Mouse (Mus musculus): ENCODE measurements around the gene Itpr3.
A peak's percentile ranks its signal among the peaks of the same experiment; 100 is the strongest.

Itpr3 gene

GRCm38 (mm10) chr17:27038335-27039050 is 18.6 kb upstream of the Itpr3 start:
- peak; percentile 66 to 73 for DNase-seq (ENCODE audit: low spot score in 2 of 2)

- no peak for DNase-seq (ENCODE audit: low spot score in 2 of 2)
These were observed 17.5 kb upstream of the Itpr3 start for GRCm38 (mm10) chr17:27039432-27040102.

GRCm38 (mm10) chr17:27040304-27041045 is 16.6 kb upstream of the Itpr3 start:
- DNase-seq (ENCODE audit: low spot score in 2 of 2): no peak

DNA sequence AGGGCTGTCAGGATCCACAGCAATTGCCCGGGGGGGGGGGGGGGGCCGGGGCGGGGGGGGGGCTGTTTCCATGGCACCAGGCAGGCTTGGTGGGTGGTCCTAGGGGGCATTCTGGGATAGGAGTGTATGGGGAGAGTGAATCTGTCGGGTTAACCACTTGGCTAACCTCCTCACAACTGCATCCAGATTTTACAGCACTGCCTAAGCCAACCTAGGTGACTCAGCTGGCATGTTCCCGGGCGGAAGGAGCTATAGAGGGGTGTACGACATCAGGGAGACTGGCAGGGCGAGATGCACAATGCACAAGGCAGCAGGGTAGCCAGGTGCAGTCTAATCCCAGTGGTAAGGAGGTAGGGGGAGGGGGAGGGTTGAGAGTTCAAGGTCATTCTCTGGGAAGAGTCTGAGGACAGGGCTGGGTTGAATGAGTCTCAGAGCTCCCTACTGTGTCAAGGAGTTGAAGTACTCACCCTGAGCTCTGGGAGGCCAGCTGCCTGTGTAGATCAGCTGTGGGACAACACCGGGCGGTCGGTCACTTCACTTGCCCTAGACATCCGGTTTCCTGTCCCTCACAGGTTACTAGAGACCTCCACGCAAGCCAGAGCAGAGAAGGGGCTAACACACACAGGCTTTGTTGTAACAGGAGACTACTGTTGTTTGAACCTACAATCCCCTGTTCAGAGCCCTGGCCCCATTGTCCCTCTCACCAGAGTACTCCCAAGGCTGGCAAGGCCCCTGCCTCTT is 15.9 kb upstream of the Itpr3 start:
- DNase-seq (ENCODE audit: low spot score in 2 of 2): no peak

DNA sequence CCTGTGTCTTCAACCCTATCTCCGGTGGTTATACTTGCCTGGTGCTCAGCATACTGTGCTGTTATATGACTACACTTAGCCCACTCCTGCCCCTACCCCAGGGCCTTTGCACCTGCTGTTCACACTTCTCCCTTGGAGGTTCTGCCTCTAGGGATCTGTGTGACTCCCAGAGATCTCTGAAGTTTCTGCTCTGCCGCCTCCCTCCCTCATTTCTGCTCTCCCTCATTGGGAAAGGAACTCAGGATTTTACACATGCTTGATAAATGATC is 15.4 kb upstream of the Itpr3 start:
- DNase-seq (ENCODE audit: low spot score in 2 of 2): no peak

- DNase-seq (ENCODE audit: low spot score in 2 of 2): no peak
These were observed 14.3 kb upstream of the Itpr3 start for GRCm38 (mm10) chr17:27042840-27043239.

DNA sequence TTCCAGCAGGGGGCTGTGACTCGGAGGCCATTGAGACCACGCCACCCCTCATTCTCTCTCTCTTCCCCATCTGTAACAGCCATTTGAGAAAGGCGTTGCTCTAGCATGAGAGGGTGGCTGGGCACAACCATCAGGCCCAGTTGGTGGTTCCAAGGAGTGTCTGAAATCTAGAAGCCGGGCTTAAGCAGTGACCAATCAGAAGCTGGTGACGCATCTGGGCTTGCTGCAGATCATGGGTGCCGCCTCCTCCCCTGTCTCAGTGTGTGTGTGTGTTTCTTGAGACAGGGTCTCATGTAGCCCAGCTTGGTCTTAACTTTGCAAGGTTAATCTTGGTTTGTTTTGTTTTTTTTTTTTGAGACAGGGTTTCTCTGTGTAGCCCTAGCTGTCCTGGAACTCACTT is 11.9 kb upstream of the Itpr3 start:
- no peak for DNase-seq (ENCODE audit: low spot score in 2 of 2)

GRCm38 (mm10) chr17:27047762-27048444 is 9.2 kb upstream of the Itpr3 start:
- DNase-seq (ENCODE audit: low spot score in 2 of 2): no peak

- DNase-seq (ENCODE audit: low spot score in 2 of 2): peak in 1 of 2 experiments; percentile 26
These were observed 8.5 kb upstream of the Itpr3 start for GRCm38 (mm10) chr17:27048445-27049239.

GRCm38 (mm10) chr17:27050853-27051252 is 6.3 kb upstream of the Itpr3 start:
- DNase-seq (ENCODE audit: low spot score in 2 of 2): no peak

DNA sequence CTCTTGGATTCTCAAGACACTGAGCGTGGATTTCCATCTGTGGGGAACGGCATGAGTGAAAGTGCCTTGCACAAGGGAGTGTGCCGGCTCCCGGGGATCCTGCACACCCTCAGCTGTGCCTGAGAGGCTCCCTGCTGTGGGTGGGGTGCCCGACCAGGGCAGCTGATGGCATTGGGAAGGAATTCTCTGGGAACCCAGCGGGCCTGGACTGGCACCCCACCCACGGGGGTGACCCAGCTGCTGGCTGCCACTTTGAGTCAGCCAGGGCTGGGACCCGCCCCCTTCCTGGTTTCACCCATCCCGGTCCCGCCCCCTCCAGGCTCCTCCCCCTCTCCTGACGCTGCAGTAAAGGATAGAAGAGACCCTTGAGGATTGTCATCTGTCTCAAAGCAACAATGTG is 5.6 kb upstream of the Itpr3 start:
- peak in 1 of 2 experiments; percentile 57 for DNase-seq (ENCODE audit: low spot score in 2 of 2)

DNA sequence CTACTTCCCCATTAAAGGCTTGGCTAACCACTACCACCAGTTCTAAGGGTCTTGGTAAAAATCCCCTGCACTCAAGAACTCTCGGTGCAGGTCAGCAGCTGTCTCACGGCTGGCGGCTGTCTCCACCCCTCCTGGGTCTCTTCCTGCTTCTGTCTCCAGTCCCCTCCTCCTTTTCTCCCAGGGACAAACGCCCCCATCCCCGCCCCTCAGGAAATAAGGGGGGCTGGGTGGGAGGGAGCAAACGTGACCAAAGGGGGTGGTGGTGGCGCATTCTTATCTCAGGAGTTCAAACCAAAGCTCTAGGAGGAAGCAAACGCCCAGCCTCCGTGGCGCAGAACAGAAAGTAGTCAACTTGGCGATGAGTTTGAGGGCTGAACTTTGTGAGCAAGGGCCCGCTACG is 934 bp upstream of the Itpr3 start:
- peak in 1 of 2 experiments; percentile 80 for DNase-seq (ENCODE audit: low spot score in 2 of 2)

DNA sequence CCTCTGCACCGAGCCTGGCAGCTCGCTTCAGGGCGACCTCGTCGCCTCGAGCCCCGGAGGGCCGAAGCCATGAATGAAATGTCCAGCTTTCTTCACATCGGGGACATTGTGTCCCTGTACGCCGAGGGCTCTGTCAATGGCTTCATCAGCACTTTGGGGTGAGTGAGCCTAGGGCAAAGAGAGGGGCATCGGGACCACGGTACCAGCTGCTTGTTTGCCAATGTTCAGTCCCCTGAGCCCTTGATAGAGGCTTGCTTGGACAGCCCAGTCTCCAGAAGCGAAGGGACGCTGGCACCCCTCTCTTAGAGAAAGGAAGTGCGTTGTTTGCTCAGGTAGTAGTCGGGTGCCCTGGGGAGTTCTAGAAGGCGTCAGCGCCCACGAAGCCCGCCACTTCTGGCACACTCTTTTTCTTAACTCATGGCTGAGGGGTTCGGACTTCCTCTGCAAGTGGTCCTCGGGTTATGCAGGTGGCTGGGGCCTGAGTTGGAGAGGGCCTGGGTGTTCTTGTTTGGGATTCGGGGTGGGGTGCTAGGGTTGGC is 482 bp downstream of the Itpr3 start:
- DNase-seq (ENCODE audit: low spot score in 2 of 2): no peak

DNA sequence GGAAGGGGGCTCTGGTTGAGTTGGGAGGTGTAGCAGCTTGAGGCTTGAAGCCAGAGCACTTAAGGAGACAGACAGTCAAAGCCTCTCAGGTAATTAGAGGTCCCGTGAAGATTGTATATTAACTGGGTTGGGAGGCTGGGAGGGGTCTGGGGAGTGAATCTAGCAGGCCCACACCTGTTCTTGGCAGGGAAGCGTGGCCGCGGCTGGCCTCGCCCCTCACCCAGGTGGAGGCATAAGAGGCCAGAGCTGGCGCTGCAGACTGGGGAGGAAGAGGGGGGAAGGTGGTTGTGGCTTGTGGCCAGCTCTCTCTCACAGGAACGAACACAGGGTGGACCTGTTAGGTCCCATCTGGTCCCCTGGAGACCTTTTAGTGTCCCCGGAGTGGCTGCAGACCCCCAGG is 3.6 kb downstream of the Itpr3 start:
- DNase-seq (ENCODE audit: low spot score in 2 of 2): no peak

DNA sequence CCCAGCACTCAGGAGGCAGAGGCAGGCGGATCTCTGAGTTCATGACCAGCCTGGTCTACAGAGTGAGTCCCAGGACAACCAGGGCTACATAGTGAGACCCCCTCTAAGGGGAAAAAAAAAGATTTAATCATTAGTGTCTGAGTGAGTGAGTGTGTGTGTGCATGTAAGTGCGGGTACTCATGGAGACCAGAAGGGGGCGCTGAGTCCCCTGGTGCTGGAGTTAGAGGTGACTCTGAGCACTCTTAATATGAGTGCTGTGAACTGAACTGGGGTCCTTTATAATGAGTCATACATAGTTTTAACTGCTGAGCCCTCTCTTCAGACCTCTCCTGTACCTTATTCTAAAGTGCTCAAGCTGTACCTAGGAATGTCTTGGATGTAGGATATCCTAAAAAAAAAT is 4.6 kb downstream of the Itpr3 start:
- no peak for DNase-seq (ENCODE audit: low spot score in 2 of 2)

DNA sequence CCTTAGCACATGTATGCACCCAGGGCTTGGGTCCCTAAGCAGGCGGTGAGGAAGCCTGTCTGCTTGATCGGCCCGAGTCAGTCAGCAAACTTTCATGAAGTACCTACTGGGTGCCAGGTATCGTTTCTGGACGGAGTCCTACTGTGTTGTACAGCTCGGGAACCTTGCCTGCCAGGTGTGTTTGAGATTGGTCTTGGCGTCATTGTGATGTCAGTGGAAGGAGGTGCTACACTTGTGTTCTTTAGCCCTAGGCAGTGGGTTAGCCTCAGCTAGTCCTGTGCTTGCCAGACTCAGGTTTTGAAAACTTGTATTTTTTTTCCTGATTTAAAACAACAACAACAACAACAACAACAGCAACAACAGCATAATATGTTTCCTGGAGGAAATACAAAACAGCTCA is 5.6 kb downstream of the Itpr3 start:
- no peak for DNase-seq (ENCODE audit: low spot score in 2 of 2)

GRCm38 (mm10) chr17:27063717-27064116 is 6.6 kb downstream of the Itpr3 start:
- DNase-seq (ENCODE audit: low spot score in 2 of 2): no peak

GRCm38 (mm10) chr17:27064195-27064594 is 7.1 kb downstream of the Itpr3 start:
- DNase-seq (ENCODE audit: low spot score in 2 of 2): no peak

DNA sequence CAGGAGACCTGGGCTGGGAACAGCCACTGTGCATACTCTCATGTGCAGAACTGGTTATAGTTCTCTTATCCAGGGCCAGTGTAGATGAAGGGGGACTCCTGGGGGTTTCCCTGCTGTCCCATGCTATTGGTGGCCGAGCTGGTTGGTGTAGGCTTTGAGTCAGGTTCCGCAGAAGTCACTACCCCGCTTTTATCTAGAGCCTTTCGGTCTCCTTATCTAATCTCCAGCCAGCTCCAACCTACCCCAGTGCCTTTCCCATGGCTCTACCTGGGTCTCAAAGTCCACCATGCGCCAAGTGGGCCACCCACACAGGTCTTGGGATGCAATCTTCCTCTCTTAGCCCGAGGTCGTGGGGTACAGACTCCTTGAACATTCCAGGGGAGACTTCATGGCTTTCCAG is 9.0 kb downstream of the Itpr3 start:
- no peak for DNase-seq (ENCODE audit: low spot score in 2 of 2)

DNA sequence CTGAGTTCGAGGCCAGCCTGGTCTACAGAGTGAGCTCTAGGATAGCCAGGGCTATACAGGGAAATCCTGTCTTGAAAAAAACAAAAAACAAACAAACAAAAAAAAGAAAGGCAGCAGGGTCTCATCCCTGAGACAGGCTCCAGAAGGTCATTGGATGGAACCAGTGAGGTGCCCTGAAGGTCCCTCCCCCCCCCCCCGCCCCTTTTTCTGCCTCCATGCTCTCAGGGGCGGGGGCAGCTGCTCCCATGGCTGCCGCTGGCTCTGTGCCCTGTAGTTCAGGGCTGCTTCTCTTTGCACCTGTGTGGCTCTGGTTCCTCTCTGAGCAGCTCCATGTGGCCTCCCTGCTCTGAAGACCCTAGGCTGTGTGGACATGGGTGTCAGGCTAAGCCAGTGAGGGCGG is 12.0 kb downstream of the Itpr3 start:
- DNase-seq (ENCODE audit: low spot score in 2 of 2): no peak

- DNase-seq (ENCODE audit: low spot score in 2 of 2): no peak
These were observed 13.8 kb downstream of the Itpr3 start for GRCm38 (mm10) chr17:27070913-27071312.
